Mouse (Mus musculus) neural tube, embryonic 15.5 days (tissue): ENCODE data around the gene Cenpb. TPM values are rescaled to one million over a fixed set of nuclear protein-coding genes. Genes with fewer than 3 reads are reported as not detected.
A peak's percentile ranks its signal among the peaks of the same experiment; 100 is the strongest.

Experiments used
- ATAC-seq: fragments of 200-750 bp; cut with Nextera tagmentation; 2 replicates; pipeline ENCODE4 v1.8.0; 2017; ENCODE audit warnings: mild to moderate bottlenecking, moderate TSS enrichment, moderate library complexity; ENCODE audit not compliant: low FRiP score
- H3K27ac ChIP-seq: fragments of 300-500 bp; sonication (generic); replicated peaks from 2 replicates; pipeline ENCODE4 v1.5.1; 2015; ENCODE audit warnings: mild to moderate bottlenecking, inconsistent platforms
- H3K27me3 ChIP-seq: fragments of 300-500 bp; sonication (generic); replicated peaks from 2 replicates; pipeline ENCODE4 v1.6.1; 2015; ENCODE audit warnings: inconsistent platforms
- H3K36me3 ChIP-seq: fragments of 300-500 bp; sonication (generic); 2 replicates; pipeline ENCODE4 v1.6.1; 2015; ENCODE audit warnings: inconsistent platforms
- H3K4me1 ChIP-seq: fragments of 300-500 bp; sonication (generic); 2 replicates; pipeline ENCODE4 v1.6.1; 2015; ENCODE audit warnings: inconsistent platforms
- H3K4me2 ChIP-seq: fragments of 300-500 bp; sonication (generic); 2 replicates; pipeline ENCODE4 v1.6.1; 2015; ENCODE audit warnings: inconsistent platforms, mild to moderate bottlenecking, moderate library complexity
- H3K4me3 ChIP-seq: fragments of 300-500 bp; sonication (generic); replicated peaks from 2 replicates; pipeline ENCODE4 v1.5.1; 2015; ENCODE audit warnings: mild to moderate bottlenecking, inconsistent platforms
- H3K9ac ChIP-seq: fragments of 300-500 bp; sonication (generic); replicated peaks from 2 replicates; pipeline ENCODE4 v1.6.1; 2015; ENCODE audit warnings: mild to moderate bottlenecking, inconsistent platforms
- H3K9me3 ChIP-seq: fragments of 300-500 bp; sonication (generic); replicated peaks from 2 replicates; pipeline ENCODE4 v1.6.1; 2016; ENCODE audit warnings: inconsistent platforms
- WGBS: fragments of 180-500 bp; shearing (Covaris S2); methylation state at CpG from one replicate; pipeline ENCODE4 v1.1.7; 2015; ENCODE audit warnings: mixed read lengths; 5-methylcytosine and 5-hydroxymethylcytosine counted together
- polyA plus RNA-seq: library from polyadenylated mRNA; unstranded; fragments of >200 nt; fragmentation: Nextera tagmentation; extraction: Ambion mirVana; gene quantifications from 2 replicates; pipeline ENCODE4 v1.2.1, GENCODE M21; 2015

The Cenpb gene
- polyA plus RNA-seq, 1 experiment from 2014 or later, result 12.6 TPM

GRCm38 (mm10) chr2:131132930-131133547, 46.8 kb downstream of the Cenpb start, which contains the start of gene Gm11037:
TSS of gene Gm11037 (plus strand) at chr2:131133497.
- Histone ChIP-seq H3K9ac (no peak within 1 kb of the TSS), H3K4me3 (no peak within 1 kb of the TSS), H3K27ac (no peak within 1 kb of the TSS; the same call in 1 of the 2 replicates), H3K9me3 (no peaks in the 10 kb centered on the region), H3K36me3 (no peaks in the 10 kb centered on the region), H3K4me1 (0 out of 2 replicates have a peak, but pooled peaks cover 2% of the 10 kb centered on the region), H3K4me2 (no peak within 1 kb of the TSS), H3K27me3 (0 out of 2 replicates have a peak, but pooled peaks cover 3% of the 10 kb centered on the region)
- 85% methylated on average over 9 of the region's 9 CpGs for WGBS
- ATAC-seq, result no peak

GRCm38 (mm10) chr2:131132111-131132888, 47.6 kb downstream of the Cenpb start:
- no peak overlapping the region for H3K9ac ChIP-seq
- H3K27me3 ChIP-seq, result 0 out of 2 replicates have a peak, but pooled peaks cover 3% of the 10 kb centered on the region
- peaks cover 6% of the 10 kb centered on the region for H3K4me1 ChIP-seq
- no peak overlapping the region for H3K4me2 ChIP-seq
- no peak overlapping the region for H3K27ac ChIP-seq
- no peak for ATAC-seq
- H3K9me3 ChIP-seq, result no peaks in the 10 kb centered on the region
- 80% methylated on average over 10 of the region's 10 CpGs for WGBS
- H3K4me3 ChIP-seq, result no peak overlapping the region
- H3K36me3 ChIP-seq, result no peaks in the 10 kb centered on the region

GRCm38 (mm10) chr2:131130849-131131248, 49.0 kb downstream of the Cenpb start:
- Histone ChIP-seq H3K4me3 (no peak overlapping the region), H3K9me3 (no peaks in the 10 kb centered on the region), H3K4me1 (peaks cover 15% of the 10 kb centered on the region), H3K27ac (no peak overlapping the region), H3K36me3 (no peaks in the 10 kb centered on the region), H3K27me3 (0 out of 2 replicates have a peak, but pooled peaks cover 3% of the 10 kb centered on the region), H3K4me2 (no peak overlapping the region), H3K9ac (no peak overlapping the region)
- 73% methylated on average over 2 of the region's 2 CpGs for WGBS
- no peak for ATAC-seq

GRCm38 (mm10) chr2:131129836-131130235, 50.0 kb downstream of the Cenpb start:
- 0 out of 2 replicates have a peak, but pooled peaks cover 3% of the 10 kb centered on the region for H3K27me3 ChIP-seq
- no peak overlapping the region for H3K9ac ChIP-seq
- peaks cover 15% of the 10 kb centered on the region for H3K4me1 ChIP-seq
- 84% methylated on average over 5 of the region's 5 CpGs for WGBS
- no peaks in the 10 kb centered on the region for H3K36me3 ChIP-seq
- no peak overlapping the region for H3K27ac ChIP-seq
- no peak overlapping the region for H3K4me2 ChIP-seq
- no peak overlapping the region for H3K4me3 ChIP-seq
- H3K9me3 ChIP-seq, result no peaks in the 10 kb centered on the region
- ATAC-seq, result no peak

DNA sequence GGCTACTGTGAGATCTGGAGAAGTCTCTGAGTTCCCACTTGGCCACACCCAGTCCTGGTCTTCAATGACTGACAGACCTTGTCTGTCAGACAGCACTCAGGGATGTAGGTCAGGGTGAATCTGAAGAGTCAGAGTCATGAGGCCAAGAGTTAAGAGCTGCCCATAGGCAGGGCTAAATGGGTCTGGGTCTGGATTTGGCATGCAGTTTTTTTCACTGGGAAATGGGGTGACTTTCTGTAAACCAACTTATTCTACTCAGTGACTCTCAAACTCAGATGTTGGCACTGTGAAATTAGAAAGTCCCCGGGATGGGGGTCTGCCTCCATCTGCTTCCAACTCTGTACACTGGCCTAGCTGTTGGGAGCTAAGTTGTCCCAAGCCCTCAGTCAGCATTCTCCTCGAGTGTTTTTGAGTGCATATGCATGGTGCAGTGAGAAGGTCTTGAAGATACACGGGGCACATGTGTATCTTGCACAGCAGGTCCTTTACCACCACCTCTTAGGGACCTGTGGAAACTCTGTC, 51.2 kb downstream of the Cenpb start:
- ATAC-seq, result no peak
- 82% methylated on average over 3 of the region's 3 CpGs for WGBS
- Histone ChIP-seq H3K27me3 (0 out of 2 replicates have a peak, but pooled peaks cover 3% of the 10 kb centered on the region), H3K9ac (no peak overlapping the region), H3K36me3 (no peaks in the 10 kb centered on the region), H3K4me2 (peak overlapping the region; percentile 78; the same call in 1 of the 2 replicates), H3K27ac (no peak overlapping the region), H3K4me1 (peaks cover 15% of the 10 kb centered on the region), H3K9me3 (no peaks in the 10 kb centered on the region), H3K4me3 (peak overlapping the region; percentile 44; the same call in 1 of the 2 replicates)

DNA sequence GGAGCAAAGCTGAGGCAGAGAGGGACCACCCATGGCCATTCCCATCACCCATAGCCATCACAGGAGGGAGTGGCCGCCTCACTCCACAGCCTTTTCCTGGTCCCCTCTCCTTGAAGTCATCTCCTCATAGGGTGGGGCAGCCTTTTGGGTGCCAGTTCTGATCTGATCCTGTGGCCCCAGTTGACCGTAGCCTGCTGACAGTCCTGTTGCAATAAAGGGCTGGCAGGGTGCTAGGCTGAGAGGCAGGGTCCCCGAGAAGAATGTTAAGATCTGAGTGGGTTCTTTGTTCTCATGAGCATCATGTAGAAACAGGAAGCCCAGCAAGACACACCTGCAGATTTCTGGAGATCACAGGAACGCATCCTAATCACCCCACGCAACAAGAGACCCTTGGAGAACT, 51.7 kb downstream of the Cenpb start:
- H3K9me3 ChIP-seq, result no peaks in the 10 kb centered on the region
- 86% methylated on average over 5 of the region's 5 CpGs for whole genome bisulfite sequencing
- no peaks in the 10 kb centered on the region for H3K36me3 ChIP-seq
- H3K4me3 ChIP-seq, result peak overlapping the region; percentile 44
- no peak overlapping the region for H3K9ac ChIP-seq
- H3K4me2 ChIP-seq, result peak overlapping the region; percentile 78
- ATAC-seq, result no peak
- H3K27me3 ChIP-seq, result 0 out of 2 replicates have a peak, but pooled peaks cover 3% of the 10 kb centered on the region
- H3K4me1 ChIP-seq, result peaks cover 15% of the 10 kb centered on the region
- H3K27ac ChIP-seq, result no peak overlapping the region

GRCm38 (mm10) chr2:131127161-131127730, 52.6 kb downstream of the Cenpb start, which contains the start of gene Hspa12b:
TSS of gene Hspa12b (plus strand) at chr2:131127280.
- peaks cover 15% of the 10 kb centered on the region for H3K4me1 ChIP-seq
- no peak within 1 kb of the TSS; the same call in 1 of the 2 replicates for H3K27ac ChIP-seq
- H3K27me3 ChIP-seq, result 0 out of 2 replicates have a peak, but pooled peaks cover 3% of the 10 kb centered on the region
- H3K9me3 ChIP-seq, result no peaks in the 10 kb centered on the region
- peak within 1 kb of the TSS; percentile 44 for H3K4me3 ChIP-seq
- WGBS, result 3% methylated on average over 25 of the region's 28 CpGs
- peak; percentile 73 for ATAC-seq
- no peaks in the 10 kb centered on the region for H3K36me3 ChIP-seq
- peak within 1 kb of the TSS; percentile 78 for H3K4me2 ChIP-seq
- peak within 1 kb of the TSS; percentile 48 for H3K9ac ChIP-seq

DNA sequence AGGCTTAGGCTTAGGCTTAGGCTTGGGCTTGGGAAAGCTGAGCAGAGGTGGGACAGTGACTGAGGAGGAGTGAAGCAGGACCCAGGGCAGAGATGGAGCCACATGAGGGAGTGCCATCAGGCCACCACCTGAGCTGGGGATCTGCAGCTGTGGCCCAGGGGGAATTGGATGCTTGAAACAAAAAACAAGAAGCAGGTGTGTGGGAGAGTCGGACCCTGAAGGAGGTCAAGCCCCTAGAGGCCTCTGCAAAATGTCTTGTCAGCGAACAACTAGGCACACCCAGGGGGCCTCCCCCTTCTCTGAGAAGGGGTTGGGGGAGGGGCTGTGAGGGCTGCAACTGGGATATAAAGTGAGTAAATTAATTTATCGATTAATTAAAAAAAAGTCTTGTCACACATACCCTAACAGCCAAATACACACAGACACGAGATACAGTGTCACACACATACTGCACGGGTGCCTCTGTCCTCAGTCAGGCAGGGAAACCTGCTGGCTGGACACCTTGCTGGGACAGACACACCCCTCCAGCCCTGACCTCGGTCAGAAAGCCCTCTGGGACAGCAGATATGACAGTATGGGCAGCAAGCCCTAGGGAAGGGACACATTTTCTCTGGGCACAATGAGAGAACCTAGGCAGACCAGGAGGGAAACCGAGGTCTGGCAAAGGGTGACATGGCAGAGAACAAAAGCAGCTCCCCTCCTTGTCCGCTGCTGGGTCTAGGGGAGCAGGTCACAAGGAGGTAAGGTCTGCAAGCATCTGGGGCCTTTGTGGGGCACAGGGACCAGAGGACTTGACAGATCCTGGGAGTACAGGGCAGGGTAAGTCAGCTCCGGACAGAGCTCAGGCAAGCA, 53.7 kb downstream of the Cenpb start:
- 48% methylated on average over 9 of the region's 9 CpGs for WGBS
- Histone ChIP-seq H3K9me3 (no peaks in the 10 kb centered on the region), H3K27ac (no peak overlapping the region), H3K27me3 (0 out of 2 replicates have a peak, but pooled peaks cover 3% of the 10 kb centered on the region), H3K4me1 (peaks cover 15% of the 10 kb centered on the region), H3K4me3 (no peak overlapping the region), H3K9ac (no peak overlapping the region), H3K4me2 (no peak overlapping the region), H3K36me3 (no peaks in the 10 kb centered on the region)
- ATAC-seq, result no peak
